Mouse (Mus musculus): ENCODE results near the gene Atxn1. TPM values are rescaled to one million over a fixed set of nuclear protein-coding genes. Genes with fewer than 3 reads are reported as not detected.
A peak's percentile ranks its signal among the peaks of the same experiment; 100 is the strongest.

Atxn1 gene
- 3.5 and 4.6 TPM in 2 replicates for polyA plus RNA-seq (2016; fragmentation: Nextera tagmentation; extraction: Ambion mirVana)

DNA sequence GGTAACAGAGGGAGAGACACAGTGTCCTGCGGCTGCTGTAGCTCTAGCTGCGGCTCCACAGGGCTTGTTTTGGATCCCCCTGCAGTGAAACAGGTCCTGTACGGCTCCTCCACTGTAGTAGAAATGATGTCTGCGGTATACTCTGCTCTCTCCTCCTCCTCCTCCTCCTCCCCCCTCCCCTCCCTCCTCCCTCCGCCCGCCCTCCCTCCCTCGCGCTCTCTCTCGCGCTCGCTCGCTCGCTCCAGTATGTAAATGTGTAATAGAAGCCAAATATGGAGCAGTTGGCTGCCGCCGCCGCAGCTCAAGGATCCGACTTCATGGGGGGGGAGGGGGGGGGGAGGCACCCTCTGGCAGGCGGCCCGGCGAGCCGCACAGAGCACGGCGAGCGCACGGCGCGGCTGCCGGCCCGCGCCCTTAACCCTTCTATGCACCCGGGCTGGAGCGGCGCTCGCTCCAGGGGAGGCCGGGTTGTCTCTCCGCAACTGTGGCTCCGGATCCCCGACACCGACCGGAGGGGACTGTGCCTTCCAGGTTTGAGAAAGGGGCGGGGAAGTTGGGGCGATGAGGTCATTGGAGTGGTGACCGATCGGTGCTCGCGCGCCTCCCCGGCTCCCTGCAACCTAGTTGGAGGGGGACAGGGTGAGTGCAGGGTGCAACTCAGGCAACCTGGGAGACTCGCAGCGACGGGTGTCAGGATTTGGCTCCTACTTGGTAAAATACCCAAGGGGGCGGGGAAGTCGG is at the start of gene Atxn1:
Atxn1 (minus strand) TSS at position 156 of the 741 bp plus-strand sequence.
- Histone ChIP-seq H3K4me2 (replicated peaks) (peak within 1 kb of the TSS; percentile 83), H3K27me3 (0 out of 2 replicates have a peak, but pooled peaks cover 3% of the 10 kb centered on the region), H3K27ac (peak within 1 kb of the TSS; percentile 93), H3K9ac (peak within 1 kb of the TSS; percentile 85), H3K9me3 (no peaks in the 10 kb centered on the region), H3K4me3 (peak within 1 kb of the TSS; percentile 83), H3K4me1 (peaks cover 32% of the 10 kb centered on the region), H3K36me3 (no peaks in the 10 kb centered on the region)
- peak; percentile 84 for ATAC-seq (ENCODE audit: insufficient number of reproducible peaks, insufficient read depth, low FRiP score, low TSS enrichment)
- 1% methylated on average over 53 of the region's 53 CpGs for WGBS

DNA sequence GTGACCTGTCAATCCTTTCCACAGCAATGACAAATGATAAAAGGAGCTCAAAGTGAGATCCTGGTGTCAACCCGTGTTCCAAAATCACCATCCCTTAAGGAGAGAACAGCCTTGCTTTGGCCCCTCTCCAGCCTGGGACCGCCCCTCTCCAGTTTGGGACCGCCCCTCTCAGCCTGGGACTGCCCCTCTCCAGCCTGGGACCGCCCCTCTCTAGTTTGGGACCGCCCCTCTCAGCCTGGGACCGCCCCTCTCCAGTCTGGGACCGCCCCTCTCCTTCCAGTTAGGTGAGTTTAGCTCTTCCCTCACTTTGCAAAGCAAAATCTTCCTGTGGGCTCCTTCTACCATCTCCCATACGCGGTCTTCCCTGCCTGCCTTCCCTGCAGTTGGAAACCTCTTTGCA is 46.4 kb upstream of the Atxn1 start:
- H3K27ac ChIP-seq, result no peak overlapping the region
- WGBS, result 35% methylated on average over 9 of the region's 9 CpGs
- no peaks in the 10 kb centered on the region for H3K9me3 ChIP-seq
- peaks cover 19% of the 10 kb centered on the region for H3K4me1 ChIP-seq
- no peak for ATAC-seq (ENCODE audit: insufficient number of reproducible peaks, insufficient read depth, low FRiP score, low TSS enrichment)
- H3K27me3 ChIP-seq, result no peaks in the 10 kb centered on the region
- no peaks in the 10 kb centered on the region for H3K36me3 ChIP-seq
- no peak overlapping the region for H3K4me3 ChIP-seq
- H3K9ac ChIP-seq, result no peak overlapping the region
- H3K4me2 ChIP-seq (replicated peaks), result no peak overlapping the region

DNA sequence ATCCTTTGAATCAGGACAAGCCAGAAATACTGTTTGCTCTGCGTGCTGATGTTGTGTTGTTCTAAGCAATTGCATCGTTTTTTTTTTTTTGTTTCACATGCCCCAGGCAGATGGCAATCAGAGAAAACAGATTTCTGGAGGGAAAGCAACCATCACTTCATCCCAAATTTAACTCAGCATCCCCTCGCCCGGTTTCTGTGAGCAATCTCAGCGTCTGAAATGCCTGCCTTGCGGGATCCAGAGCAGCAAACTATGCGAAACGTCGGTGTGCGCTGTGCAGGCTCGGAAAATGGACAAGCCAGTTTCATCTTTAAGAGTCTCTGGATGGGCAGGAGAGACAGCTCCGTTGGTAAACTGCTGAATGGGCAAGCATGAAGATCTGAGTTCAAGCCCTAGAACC is 45.3 kb upstream of the Atxn1 start:
- Histone ChIP-seq H3K27me3 (no peaks in the 10 kb centered on the region), H3K4me3 (no peak overlapping the region), H3K4me2 (replicated peaks) (no peak overlapping the region), H3K9me3 (no peaks in the 10 kb centered on the region), H3K36me3 (no peaks in the 10 kb centered on the region), H3K9ac (no peak overlapping the region), H3K27ac (no peak overlapping the region), H3K4me1 (peaks cover 27% of the 10 kb centered on the region)
- no peak for ATAC-seq (ENCODE audit: insufficient number of reproducible peaks, insufficient read depth, low FRiP score, low TSS enrichment)
- 76% methylated on average over 12 of the region's 12 CpGs for WGBS

DNA sequence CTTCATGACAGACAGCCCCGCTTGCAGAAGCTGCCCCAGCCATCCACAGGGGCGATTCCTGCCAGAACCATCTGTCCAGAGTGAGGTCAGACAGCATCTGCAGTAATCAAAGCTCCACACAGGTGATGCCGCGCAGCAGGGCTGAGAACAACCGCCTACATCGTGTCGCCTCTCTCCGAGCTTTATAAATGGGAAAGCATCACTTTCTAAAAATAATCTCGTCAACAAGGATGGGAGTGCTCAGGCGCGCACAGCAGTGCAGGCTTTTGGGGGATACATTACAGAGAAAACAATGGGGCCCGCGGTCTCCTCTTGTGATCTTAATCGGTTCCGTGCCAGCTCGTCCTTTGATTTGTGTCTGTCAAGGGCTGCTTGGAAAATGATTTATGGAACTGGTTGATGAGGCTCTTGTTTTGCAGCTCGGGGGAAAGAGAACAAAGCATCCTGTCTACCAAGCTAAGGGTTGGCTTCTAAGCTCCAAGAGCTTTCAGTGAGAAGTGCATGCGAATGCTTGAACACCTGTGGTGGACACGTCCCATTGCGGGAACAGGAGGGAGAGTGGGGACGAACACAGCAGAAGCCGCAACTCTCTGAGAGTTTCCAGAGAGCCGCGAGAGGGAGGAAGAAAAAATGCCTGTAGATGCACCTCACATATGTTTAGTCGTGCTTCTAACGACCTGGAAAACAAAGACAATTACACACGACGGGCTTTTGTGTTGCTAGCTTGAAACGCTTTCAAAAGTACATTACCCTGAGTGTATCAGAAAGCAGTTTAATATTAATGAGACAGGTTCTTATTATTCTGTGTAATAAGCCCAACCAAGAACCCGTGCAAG is 44.2 kb upstream of the Atxn1 start:
- Histone ChIP-seq H3K36me3 (no peaks in the 10 kb centered on the region), H3K4me1 (peaks cover 27% of the 10 kb centered on the region), H3K9ac (no peak overlapping the region), H3K27me3 (no peaks in the 10 kb centered on the region), H3K27ac (no peak overlapping the region), H3K4me3 (peak overlapping the region; percentile 12; the same call in 1 of the 2 replicates), H3K9me3 (no peaks in the 10 kb centered on the region), H3K4me2 (replicated peaks) (peak overlapping the region; percentile 39)
- no peak for ATAC-seq (ENCODE audit: insufficient number of reproducible peaks, insufficient read depth, low FRiP score, low TSS enrichment)
- 12% methylated on average over 30 of the region's 30 CpGs for WGBS

DNA sequence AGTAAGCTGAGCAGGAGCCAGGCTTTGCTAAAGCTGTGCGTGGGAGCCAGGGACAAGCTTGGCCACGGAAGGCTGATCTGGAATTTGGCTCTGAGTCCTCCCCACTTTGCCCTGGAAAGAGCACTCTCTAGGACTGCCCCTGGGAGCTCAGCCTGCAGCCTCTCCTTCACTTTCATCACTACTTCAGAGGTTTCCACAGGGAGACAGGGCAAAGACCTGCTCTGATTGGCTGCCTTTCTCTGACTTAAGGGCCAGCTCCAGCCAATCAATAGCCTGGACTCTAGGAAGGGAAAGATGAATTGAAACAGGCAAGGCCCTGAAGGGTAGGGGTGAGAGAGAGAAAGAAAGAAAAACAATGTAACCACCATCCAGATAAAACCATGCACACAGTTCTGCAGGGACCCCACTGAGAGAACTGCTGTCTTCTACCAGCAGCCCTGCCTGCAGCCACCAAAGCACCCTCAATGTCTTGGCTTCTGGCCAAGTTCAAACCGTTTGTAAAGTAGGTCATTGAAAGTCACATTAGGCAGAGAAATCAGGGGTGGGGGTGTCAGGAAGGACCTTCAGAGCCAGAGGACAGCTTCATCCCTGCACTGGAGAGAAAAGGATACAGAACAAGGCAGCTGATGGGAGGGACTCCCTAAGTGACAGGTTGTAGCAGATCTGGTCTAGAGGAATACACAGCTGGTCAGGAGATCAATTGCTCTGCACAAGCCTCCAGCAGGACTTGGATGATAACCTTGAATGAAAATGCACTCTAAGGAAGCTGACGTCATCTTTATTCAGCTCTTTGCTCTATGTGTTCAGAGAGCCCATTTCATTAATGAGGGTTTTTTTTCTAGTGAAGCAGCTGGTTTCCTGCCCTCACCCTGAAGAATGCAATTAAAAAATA is 41.6 kb upstream of the Atxn1 start:
- no peak overlapping the region for H3K9ac ChIP-seq
- no peaks in the 10 kb centered on the region for H3K36me3 ChIP-seq
- H3K4me3 ChIP-seq, result no peak overlapping the region
- H3K4me2 ChIP-seq (replicated peaks), result peak overlapping the region; percentile 31
- ATAC-seq (ENCODE audit: insufficient number of reproducible peaks, insufficient read depth, low FRiP score, low TSS enrichment), result peak; percentile 76
- WGBS, result 11% methylated on average over 4 of the region's 4 CpGs
- H3K27ac ChIP-seq, result peak overlapping the region; percentile 75
- peaks cover 27% of the 10 kb centered on the region for H3K4me1 ChIP-seq
- no peaks in the 10 kb centered on the region for H3K27me3 ChIP-seq
- H3K9me3 ChIP-seq, result no peaks in the 10 kb centered on the region

DNA sequence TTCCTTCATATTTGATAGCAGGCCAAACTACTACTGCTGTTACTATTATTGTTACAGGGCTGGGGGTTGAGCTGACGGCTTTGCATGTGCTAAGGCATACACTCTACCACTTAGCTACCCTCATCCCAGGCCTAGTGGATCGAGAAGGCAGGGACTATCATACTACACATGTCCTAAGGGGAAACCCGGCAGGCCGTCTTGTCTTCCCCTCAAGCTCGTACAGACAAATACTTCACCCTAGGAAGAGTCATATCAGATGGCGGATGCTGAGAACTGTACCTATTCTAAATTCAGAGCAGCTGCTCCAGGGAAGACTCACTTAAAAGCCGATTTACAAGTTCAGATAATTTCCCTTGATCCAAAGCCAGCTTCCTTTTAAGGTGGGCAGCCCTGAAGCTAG is 40.8 kb upstream of the Atxn1 start:
- Histone ChIP-seq H3K27ac (peak overlapping the region; percentile 75), H3K36me3 (no peaks in the 10 kb centered on the region), H3K4me3 (no peak overlapping the region), H3K4me1 (peaks cover 27% of the 10 kb centered on the region), H3K4me2 (replicated peaks) (peak overlapping the region; percentile 31), H3K9me3 (no peaks in the 10 kb centered on the region), H3K9ac (no peak overlapping the region), H3K27me3 (no peaks in the 10 kb centered on the region)
- 37% methylated on average over 7 of the region's 7 CpGs for WGBS
- ATAC-seq (ENCODE audit: insufficient number of reproducible peaks, insufficient read depth, low FRiP score, low TSS enrichment), result no peak

DNA sequence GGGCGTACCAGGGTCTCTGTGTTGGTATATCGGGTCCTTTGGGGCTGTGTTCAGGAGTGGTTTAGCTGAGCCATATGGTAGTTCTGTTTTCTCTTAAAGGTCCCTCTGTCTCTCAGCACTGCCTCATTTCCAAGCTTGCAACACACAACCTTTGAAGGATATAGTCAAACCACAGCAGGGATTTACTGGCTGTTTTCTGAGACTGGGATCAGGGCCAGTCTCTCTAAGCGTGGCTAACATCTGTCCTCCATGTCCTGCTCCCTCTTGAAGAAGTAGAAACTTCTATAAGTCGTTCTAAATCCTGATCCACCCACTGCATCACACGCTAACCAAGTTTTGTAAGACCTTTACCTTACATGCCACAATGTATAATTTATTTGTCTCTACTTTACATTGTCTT is 36.5 kb upstream of the Atxn1 start:
- Histone ChIP-seq H3K9me3 (no peaks in the 10 kb centered on the region), H3K36me3 (no peaks in the 10 kb centered on the region), H3K4me2 (replicated peaks) (no peak overlapping the region), H3K4me1 (peaks cover 9% of the 10 kb centered on the region), H3K27me3 (no peaks in the 10 kb centered on the region), H3K27ac (no peak overlapping the region), H3K9ac (no peak overlapping the region), H3K4me3 (no peak overlapping the region)
- no peak for ATAC-seq (ENCODE audit: insufficient number of reproducible peaks, insufficient read depth, low FRiP score, low TSS enrichment)
- WGBS, result 83% methylated on average over 5 of the region's 5 CpGs

DNA sequence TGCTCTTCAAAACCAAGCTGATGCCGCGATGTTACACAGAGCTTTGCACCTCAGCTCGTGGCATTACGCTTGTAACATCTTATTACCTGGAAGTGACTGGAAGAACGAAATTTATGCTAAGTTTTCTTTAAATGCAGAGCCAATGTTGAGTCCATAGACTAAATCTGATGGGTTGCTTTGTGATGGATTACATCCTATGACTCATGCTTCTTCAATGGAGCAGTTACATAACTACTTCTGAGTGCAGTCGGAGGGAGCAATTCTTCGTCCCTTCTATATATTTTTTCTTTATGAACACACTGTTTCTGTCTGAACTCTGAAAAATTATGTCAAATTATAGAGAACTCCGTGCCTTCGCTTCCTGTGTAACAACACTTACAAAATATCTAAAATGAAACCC is 28.1 kb upstream of the Atxn1 start:
- no peak overlapping the region for H3K4me2 ChIP-seq (replicated peaks)
- H3K4me3 ChIP-seq, result no peak overlapping the region
- H3K36me3 ChIP-seq, result no peaks in the 10 kb centered on the region
- WGBS, result 81% methylated on average over 9 of the region's 9 CpGs
- H3K4me1 ChIP-seq, result no peaks in the 10 kb centered on the region
- no peak overlapping the region for H3K27ac ChIP-seq
- no peak overlapping the region for H3K9ac ChIP-seq
- ATAC-seq (ENCODE audit: insufficient number of reproducible peaks, insufficient read depth, low FRiP score, low TSS enrichment), result no peak
- no peaks in the 10 kb centered on the region for H3K27me3 ChIP-seq
- H3K9me3 ChIP-seq, result no peaks in the 10 kb centered on the region

DNA sequence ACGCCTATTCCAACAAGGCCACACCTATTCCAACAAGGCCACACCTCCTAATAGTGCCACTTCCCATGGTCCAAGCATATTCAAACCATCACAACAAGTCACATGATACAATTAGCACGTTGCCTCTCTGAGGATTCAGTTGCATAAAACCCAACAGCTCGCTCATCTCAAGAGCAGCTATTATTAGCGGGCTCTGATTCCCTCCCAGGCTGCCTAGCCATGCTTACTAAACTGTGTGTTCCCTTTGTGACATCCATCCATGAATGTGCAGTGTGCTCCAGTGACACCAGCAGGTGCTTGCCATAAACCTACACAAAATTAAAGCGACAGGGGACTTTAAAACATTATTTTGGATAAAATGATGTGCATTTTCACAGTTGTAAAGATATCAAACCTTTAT is 25.7 kb upstream of the Atxn1 start:
- Histone ChIP-seq H3K4me1 (no peaks in the 10 kb centered on the region), H3K4me3 (no peak overlapping the region), H3K9me3 (no peaks in the 10 kb centered on the region), H3K4me2 (replicated peaks) (no peak overlapping the region), H3K9ac (no peak overlapping the region), H3K36me3 (no peaks in the 10 kb centered on the region), H3K27ac (no peak overlapping the region), H3K27me3 (no peaks in the 10 kb centered on the region)
- ATAC-seq (ENCODE audit: insufficient number of reproducible peaks, insufficient read depth, low FRiP score, low TSS enrichment), result no peak
- WGBS, result 79% methylated on average over 5 of the region's 5 CpGs

DNA sequence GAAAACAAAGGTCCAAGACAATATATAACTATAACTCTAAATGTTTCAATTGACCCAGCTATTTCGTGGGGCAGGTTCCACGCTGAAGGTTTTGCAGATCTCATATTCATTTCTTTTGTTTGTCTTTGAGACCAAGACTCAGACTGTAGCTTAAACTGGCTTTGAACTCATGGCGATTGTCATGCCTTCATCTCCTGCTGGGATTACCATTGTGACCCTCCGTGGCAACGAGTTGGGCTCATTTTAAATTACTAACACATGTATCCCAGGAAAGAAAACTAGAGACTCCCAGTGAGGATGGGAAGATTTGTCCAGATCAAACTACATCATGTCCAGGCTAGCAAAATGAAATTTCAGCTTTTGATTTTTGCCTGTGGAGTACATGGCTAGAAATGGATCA is 14.4 kb upstream of the Atxn1 start:
- H3K9me3 ChIP-seq, result no peaks in the 10 kb centered on the region
- no peak overlapping the region for H3K27ac ChIP-seq
- no peak for ATAC-seq (ENCODE audit: insufficient number of reproducible peaks, insufficient read depth, low FRiP score, low TSS enrichment)
- H3K4me3 ChIP-seq, result no peak overlapping the region
- H3K4me1 ChIP-seq, result no peaks in the 10 kb centered on the region
- H3K36me3 ChIP-seq, result no peaks in the 10 kb centered on the region
- no peak overlapping the region for H3K4me2 ChIP-seq (replicated peaks)
- 41% methylated on average over 5 of the region's 5 CpGs for WGBS
- no peaks in the 10 kb centered on the region for H3K27me3 ChIP-seq
- H3K9ac ChIP-seq, result no peak overlapping the region

DNA sequence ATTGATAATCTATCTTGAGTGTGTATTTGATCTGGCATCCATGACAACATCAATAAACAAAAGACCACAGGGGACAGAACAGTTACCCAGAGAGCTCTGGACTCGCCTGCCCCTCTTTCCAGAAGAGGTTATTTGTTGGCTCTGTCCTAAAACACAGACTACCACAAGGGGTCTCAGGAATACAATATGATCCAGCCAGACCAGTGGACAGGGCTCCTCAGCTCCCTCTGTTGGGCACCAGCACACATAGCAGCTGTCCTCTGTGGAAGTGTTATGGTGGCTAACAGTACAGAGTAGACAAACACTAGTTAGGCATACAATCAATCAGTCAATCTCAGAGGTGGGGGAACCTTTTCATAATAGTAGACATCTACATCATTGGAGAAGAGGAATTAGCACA is 12.1 kb upstream of the Atxn1 start:
- 25% methylated on average over 1 of the region's 1 CpGs for WGBS
- ATAC-seq (ENCODE audit: insufficient number of reproducible peaks, insufficient read depth, low FRiP score, low TSS enrichment), result no peak
- H3K36me3 ChIP-seq, result no peaks in the 10 kb centered on the region
- H3K9ac ChIP-seq, result no peak overlapping the region
- no peaks in the 10 kb centered on the region for H3K4me1 ChIP-seq
- no peaks in the 10 kb centered on the region for H3K27me3 ChIP-seq
- H3K4me2 ChIP-seq (replicated peaks), result no peak overlapping the region
- H3K9me3 ChIP-seq, result no peaks in the 10 kb centered on the region
- no peak overlapping the region for H3K27ac ChIP-seq
- no peak overlapping the region for H3K4me3 ChIP-seq

Data from embryonic facial prominence, embryonic 12.5 days (tissue).